Mouse (Mus musculus) CH12.LX (cell line): ENCODE measurements around the gene Usp7. TPM values are rescaled to one million over a fixed set of nuclear protein-coding genes. Genes with fewer than 3 reads are reported as not detected.

Source experiments
- DNase-seq: peaks from one replicate; pipeline ENCODE4 v3.0.0-alpha.2; 2013; ENCODE audit errors: extremely low read depth
- H3K27ac ChIP-seq: 2 replicates; pipeline ENCODE4 v1.5.1; 2012; ENCODE audit warnings: low read depth, mild to moderate bottlenecking, control low read depth, moderate library complexity; ENCODE audit not compliant: insufficient read depth
- H3K27me3 ChIP-seq: replicated peaks from 2 replicates; pipeline ENCODE3; 2012; ENCODE audit warnings: inconsistent platforms
- H3K36me3 ChIP-seq, 2 experiments: replicated peaks in 1 of 2; 2 replicates each; pipeline versions ENCODE3 to v1.6.1; 2012; ENCODE audit warnings: inconsistent platforms in 1 of 2, low read length in 1 of 2, mild to moderate bottlenecking in 1 of 2, mixed read lengths in 1 of 2, moderate library complexity in 1 of 2; ENCODE audit not compliant: control insufficient read depth in 1 of 2, insufficient read depth in 1 of 2
- H3K4me1 ChIP-seq, 2 experiments: 2 replicates each; pipeline ENCODE4 v1.6.1; 2012; ENCODE audit warnings: inconsistent platforms in 1 of 2, moderate library complexity in 1 of 2; ENCODE audit not compliant: insufficient read depth in 2 of 2, control insufficient read depth in 1 of 2
- H3K4me2 ChIP-seq: 2 replicates; pipeline ENCODE4 v1.6.1; 2012; ENCODE audit warnings: low read depth, mild to moderate bottlenecking, control low read depth; ENCODE audit not compliant: poor library complexity, insufficient read depth, severe bottlenecking
- H3K4me3 ChIP-seq, 3 experiments: fragments of 150-350 bp in 1 of 3; sonication (generic) in 1 of 3; replicated peaks in 1 of 3; 2 replicates each; pipeline versions ENCODE3 to v1.5.1; 2011 to 2012; ENCODE audit warnings: low read depth in 2 of 3, low read length in 2 of 3, mild to moderate bottlenecking in 2 of 3, moderate library complexity in 2 of 3, control low read depth in 1 of 3, improper control_type of control experiment in 1 of 3, inconsistent platforms in 1 of 3, mixed read lengths in 1 of 3; ENCODE audit not compliant: poor library complexity in 1 of 3
- H3K79me2 ChIP-seq: replicated peaks from 2 replicates; pipeline ENCODE4 v1.6.1; 2012; ENCODE audit warnings: mild to moderate bottlenecking, moderate library complexity; ENCODE audit not compliant: control insufficient read depth, poor library complexity, insufficient read depth, severe bottlenecking; ENCODE audit errors: extremely low read depth
- H3K9ac ChIP-seq: 2 replicates; pipeline ENCODE4 v1.6.1; 2012; ENCODE audit warnings: low read depth, mild to moderate bottlenecking, control low read depth, moderate library complexity; ENCODE audit not compliant: insufficient read depth
- H3K9me3 ChIP-seq: replicated peaks from 2 replicates; pipeline ENCODE3; 2012; ENCODE audit warnings: low read length, inconsistent platforms, mixed read lengths
- BHLHE40 ChIP-seq: IDR thresholded peaks from 2 replicates; pipeline ENCODE4 v1.6.1; 2011; ENCODE audit warnings: mild to moderate bottlenecking, low read depth, low read length, improper control_type of control experiment
- CHD1 ChIP-seq: IDR thresholded peaks from 2 replicates; pipeline ENCODE4 v1.6.1; 2012; ENCODE audit warnings: low read depth, low read length, improper control_type of control experiment, inconsistent platforms
- CHD2 ChIP-seq: IDR thresholded peaks from 2 replicates; pipeline ENCODE4 v1.6.1; 2011; ENCODE audit warnings: low read length, improper control_type of control experiment
- CTCF ChIP-seq, 2 experiments: IDR thresholded peaks in 1 of 2; conservative IDR thresholded peaks in 1 of 2; 2 replicates each; pipeline ENCODE4 v1.5.1; 2011 to 2012; ENCODE audit warnings: low read depth in 2 of 2, low read length in 2 of 2, improper control_type of control experiment in 1 of 2, inconsistent platforms in 1 of 2, mild to moderate bottlenecking in 1 of 2, moderate library complexity in 1 of 2
- ELF1 ChIP-seq: IDR thresholded peaks from 2 replicates; pipeline ENCODE4 v1.6.1; 2014; ENCODE audit warnings: low read depth, mild to moderate bottlenecking, inconsistent platforms, low read length, improper control_type of control experiment
- EP300 ChIP-seq: IDR thresholded peaks from 2 replicates; pipeline ENCODE4 v1.6.1; 2011; ENCODE audit warnings: low read length, improper control_type of control experiment
- ETS1 ChIP-seq: conservative IDR thresholded peaks from 2 replicates; pipeline ENCODE4 v1.6.1; 2012; ENCODE audit warnings: low read depth, mild to moderate bottlenecking, inconsistent platforms, low read length, improper control_type of control experiment, moderate library complexity
- GABPA ChIP-seq: IDR thresholded peaks from 2 replicates; pipeline ENCODE4 v1.6.1; 2012; ENCODE audit warnings: low read depth, low read length, improper control_type of control experiment, inconsistent platforms; ENCODE audit not compliant: insufficient replicate concordance
- HCFC1 ChIP-seq: IDR thresholded peaks from 2 replicates; pipeline ENCODE4 v1.6.1; 2012; ENCODE audit warnings: low read depth, mild to moderate bottlenecking, inconsistent platforms, low read length, improper control_type of control experiment
- IRF4 ChIP-seq: IDR thresholded peaks from 2 replicates; pipeline ENCODE4 v1.6.1; 2014; ENCODE audit warnings: low read depth, mild to moderate bottlenecking, inconsistent platforms, low read length, improper control_type of control experiment
- JUND ChIP-seq: conservative IDR thresholded peaks from 2 replicates; pipeline ENCODE4 v1.6.1; 2011; ENCODE audit warnings: low read depth, low read length, improper control_type of control experiment
- KAT2A ChIP-seq: IDR thresholded peaks from 2 replicates; pipeline ENCODE4 v1.6.1; 2012; ENCODE audit warnings: low read length, improper control_type of control experiment, inconsistent platforms; ENCODE audit not compliant: insufficient replicate concordance
- MAFK ChIP-seq: IDR thresholded peaks from 2 replicates; pipeline ENCODE4 v1.6.1; 2011; ENCODE audit warnings: low read length, improper control_type of control experiment; ENCODE audit not compliant: insufficient replicate concordance
- MAX ChIP-seq: IDR thresholded peaks from 2 replicates; pipeline ENCODE4 v1.6.1; 2011; ENCODE audit warnings: low read length, improper control_type of control experiment
- MAZ ChIP-seq: IDR thresholded peaks from 2 replicates; pipeline ENCODE4 v1.6.1; 2012; ENCODE audit warnings: low read depth, mild to moderate bottlenecking, inconsistent platforms, low read length, improper control_type of control experiment, moderate library complexity
- MXI1 ChIP-seq: IDR thresholded peaks from 2 replicates; pipeline ENCODE4 v1.6.1; 2011; ENCODE audit warnings: mild to moderate bottlenecking, low read depth, low read length, improper control_type of control experiment
- NELFE ChIP-seq: IDR thresholded peaks from 2 replicates; pipeline ENCODE4 v1.6.1; 2011; ENCODE audit warnings: low read depth, low read length, improper control_type of control experiment
- NRF1 ChIP-seq: IDR thresholded peaks from 2 replicates; pipeline ENCODE4 v1.6.1; 2014; ENCODE audit warnings: low read depth, mild to moderate bottlenecking, inconsistent platforms, low read length, improper control_type of control experiment, moderate library complexity
- PAX5 ChIP-seq: IDR thresholded peaks from 2 replicates; pipeline ENCODE4 v1.6.1; 2012; ENCODE audit warnings: low read length, inconsistent platforms, mixed read lengths
- POLR2A ChIP-seq: IDR thresholded peaks from 2 replicates; pipeline ENCODE4 v1.6.1; 2011; ENCODE audit warnings: low read depth, mild to moderate bottlenecking, improper control_type of control experiment, low read length
- POLR2AphosphoS2 ChIP-seq: IDR thresholded peaks from 2 replicates; pipeline ENCODE4 v1.6.1; 2011; ENCODE audit warnings: low read depth, low read length, improper control_type of control experiment
- RAD21 ChIP-seq: IDR thresholded peaks from 2 replicates; pipeline ENCODE4 v1.6.1; 2011; ENCODE audit warnings: low read depth, mild to moderate bottlenecking, low read length, improper control_type of control experiment, moderate library complexity
- RCOR1 ChIP-seq: conservative IDR thresholded peaks from 2 replicates; pipeline ENCODE4 v1.6.1; 2012; ENCODE audit warnings: low read depth, mild to moderate bottlenecking, inconsistent platforms, low read length, improper control_type of control experiment
- SIN3A ChIP-seq: IDR thresholded peaks from 2 replicates; pipeline ENCODE4 v1.6.1; 2012; ENCODE audit warnings: low read length, improper control_type of control experiment, inconsistent platforms
- SMC3 ChIP-seq: IDR thresholded peaks from 2 replicates; pipeline ENCODE4 v1.6.1; 2011; ENCODE audit warnings: low read depth, low read length, improper control_type of control experiment
- TBP ChIP-seq: conservative IDR thresholded peaks from 2 replicates; pipeline ENCODE4 v1.6.1; 2011; ENCODE audit warnings: low read depth, low read length, improper control_type of control experiment
- UBTF ChIP-seq: IDR thresholded peaks from 2 replicates; pipeline ENCODE4 v1.6.1; 2012; ENCODE audit warnings: low read depth, mild to moderate bottlenecking, inconsistent platforms, low read length, improper control_type of control experiment, moderate library complexity
- USF1 ChIP-seq: IDR thresholded peaks from 2 replicates; pipeline ENCODE4 v1.6.1; 2014; ENCODE audit warnings: low read depth, mild to moderate bottlenecking, inconsistent platforms, low read length, improper control_type of control experiment
- ZC3H11A ChIP-seq: IDR thresholded peaks from 2 replicates; pipeline ENCODE4 v1.6.1; 2012; ENCODE audit warnings: low read depth, mild to moderate bottlenecking, inconsistent platforms, low read length, improper control_type of control experiment
- ZKSCAN1 ChIP-seq: IDR thresholded peaks from 2 replicates; pipeline ENCODE4 v1.6.1; 2012; ENCODE audit warnings: low read depth, inconsistent platforms, low read length, improper control_type of control experiment, borderline replicate concordance
- ZMIZ1 ChIP-seq: IDR thresholded peaks from 2 replicates; pipeline ENCODE4 v1.6.1; 2012; ENCODE audit warnings: low read depth, mild to moderate bottlenecking, inconsistent platforms, low read length, improper control_type of control experiment
- ZNF384 ChIP-seq: IDR thresholded peaks from 2 replicates; pipeline ENCODE4 v1.6.1; 2012; ENCODE audit warnings: low read depth, low read length, improper control_type of control experiment, inconsistent platforms
- dilution Hi-C: fragments of 300-500 bp; cut with MboI; formaldehyde crosslinking; loops from 2 replicates; pipeline ENCODE4 v1.14.3; 2020; ENCODE audit warnings: low sequenced_read_pairs; ENCODE audit not compliant: extremely low pct_unique_long_range_greater_than_20kb, extremely low pct_ligation_motif_present
- in situ Hi-C: fragments of 300-500 bp; cut with MboI; formaldehyde crosslinking; loops from 3 replicates; pipeline ENCODE4 v1.14.3; 2019; ENCODE audit warnings: low sequenced_read_pairs, low pct_ligation_motif_present, low pct_unique_long_range_greater_than_20kb, mixed read lengths
- polyA plus RNA-seq: library from polyadenylated mRNA; unstranded; fragments of >175 nt; gene quantifications from 2 replicates; pipeline ENCODE4 v1.2.1, GENCODE M21; 2012; ENCODE audit warnings: low read depth; ENCODE audit not compliant: insufficient read length
- total RNA-seq, 2 experiments: library from RNA; depleted of rRNA; stranded (reverse); fragments of 300-350 nt in 1 of 2; fragments of >200 nt in 1 of 2; gene quantifications; 2 replicates each; pipeline ENCODE4 v1.2.3; 2012 to 2014

Gene Usp7
- total and polyA plus RNA-seq, 3 experiments, result 113 to 169 (median 143) TPM

DNA sequence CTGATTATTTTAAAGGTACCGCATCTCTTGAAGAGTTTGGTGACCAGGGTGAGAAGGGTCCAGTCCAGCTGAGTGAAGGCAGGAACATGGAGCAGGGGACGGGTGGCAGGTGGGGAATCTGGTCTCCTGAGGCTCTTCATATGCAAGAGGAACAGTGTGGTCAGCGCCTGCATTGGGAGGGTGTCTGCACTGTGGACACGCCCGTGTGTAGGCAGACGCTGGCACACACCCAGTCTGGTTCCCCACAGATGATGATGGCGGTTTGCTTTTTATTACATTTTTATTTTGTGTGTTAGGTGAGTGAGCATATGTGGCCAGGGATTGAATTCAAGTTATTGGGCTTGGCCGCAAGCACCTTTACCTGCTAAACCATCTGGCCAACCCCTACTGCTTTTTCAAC, 116.5 kb downstream of the Usp7 start:
- H3K36me3 ChIP-seq, result peaks cover 0 to 1% of the 10 kb centered on the region in 2 experiments
- H3K27ac ChIP-seq, result no peak overlapping the region
- TF ChIP-seq CHD2 (no peak), KAT2A (no peak), BHLHE40 (no peak), SIN3A (no peak), MAX (no peak), CTCF (conservative IDR thresholded peaks at IDR 0.05 in 1 of 2, IDR thresholded peaks at IDR 0.05 in 1 of 2; ENCODE audit: low read depth in 2 of 2, low read length in 2 of 2) (no peak), ETS1 (no peak), ZC3H11A (no peak), NRF1 (no peak), MAZ (no peak), NELFE (no peak)
- H3K4me3 ChIP-seq, result no peak overlapping the region
- peaks cover 15% of the 10 kb centered on the region for H3K27me3 ChIP-seq
- in situ Hi-C loops (loop anchor here (5.0 kb wide), 2 partner anchors 33 to 183 kb away; no protein-coding TSS in a partner anchor), dilution Hi-C loops (no loop called here)
- no peaks in the 10 kb centered on the region for H3K79me2 ChIP-seq
- no peak overlapping the region for H3K4me2 ChIP-seq
- no peaks in the 10 kb centered on the region for H3K9me3 ChIP-seq
- peaks cover 8 to 32% of the 10 kb centered on the region in 2 experiments for H3K4me1 ChIP-seq
- DNase-seq, result no peak
- no peak overlapping the region for H3K9ac ChIP-seq

DNA sequence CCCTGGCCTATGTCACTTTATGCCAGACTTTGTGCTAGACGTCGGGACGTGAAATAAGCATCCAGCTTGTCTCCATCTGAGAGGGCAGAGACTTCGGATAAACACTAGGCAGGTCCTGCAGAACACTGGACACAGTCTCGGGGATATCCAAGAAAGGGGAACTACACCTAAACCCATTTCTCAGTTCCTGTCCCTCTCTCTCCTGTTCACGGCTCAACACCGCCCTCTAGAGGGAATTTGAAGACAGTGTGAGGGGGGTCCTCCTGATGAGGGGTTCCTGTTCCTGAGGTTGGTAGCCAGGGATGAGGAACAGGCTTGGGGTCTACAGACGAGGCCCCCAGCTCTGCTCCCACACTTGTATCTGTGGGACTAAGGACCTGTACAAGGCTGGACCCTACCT, 117.9 kb downstream of the Usp7 start:
- DNase-seq, result peak; percentile 94
- H3K9me3 ChIP-seq, result no peaks in the 10 kb centered on the region
- peak overlapping the region in 1 of 3 experiments; percentile 9 for H3K4me3 ChIP-seq
- peaks cover 15% of the 10 kb centered on the region for H3K27me3 ChIP-seq
- no peak overlapping the region for H3K27ac ChIP-seq
- peaks cover under 1 to 8% of the 10 kb centered on the region in 2 experiments for H3K36me3 ChIP-seq
- H3K9ac ChIP-seq, result no peak overlapping the region
- in situ Hi-C loops (loop anchor here (5.0 kb wide), 1 partner anchor 262 kb away; no protein-coding TSS in a partner anchor), dilution Hi-C loops (no loop called here)
- no peaks in the 10 kb centered on the region for H3K79me2 ChIP-seq
- H3K4me1 ChIP-seq, result peaks cover 14 to 46% of the 10 kb centered on the region in 2 experiments
- peak overlapping the region; percentile 59 for H3K4me2 ChIP-seq
- TF ChIP-seq RAD21, result no peak; the same call in none of the 2 replicates
- no peak for TF ChIP-seq RCOR1
- TF ChIP-seq MXI1, result no peak
- 0 out of 2 replicates have a peak, but pooled peaks have one; percentile 54 for TF ChIP-seq SIN3A
- TF ChIP-seq EP300, result peak; percentile 97
- TF ChIP-seq CHD1, result no peak
- no peak for TF ChIP-seq JUND
- TF ChIP-seq ZNF384, result no peak
- no peak for TF ChIP-seq POLR2AphosphoS2
- TF ChIP-seq SMC3, result peak; percentile 96
- peak; percentile 41; the same call in 1 of the 2 replicates for TF ChIP-seq ZC3H11A
- no peak for TF ChIP-seq USF1
- TF ChIP-seq TBP, result no peak
- TF ChIP-seq MAFK, result no peak
- TF ChIP-seq UBTF, result no peak
- TF ChIP-seq GABPA, result no peak
- no peak for TF ChIP-seq PAX5
- TF ChIP-seq MAX, result no peak
- no peak for TF ChIP-seq ZMIZ1
- TF ChIP-seq MAZ, result peak; percentile 98
- TF ChIP-seq BHLHE40, result 0 out of 2 replicates have a peak, but pooled peaks have one; percentile 25
- no peak for TF ChIP-seq CHD2
- peak; percentile 66 for TF ChIP-seq ELF1
- no peak for TF ChIP-seq KAT2A
- TF ChIP-seq ETS1, result no peak
- TF ChIP-seq HCFC1, result no peak; the same call in 1 of the 2 replicates
- no peak for TF ChIP-seq POLR2A
- peak; percentile 99 for TF ChIP-seq IRF4
- peak; percentile 94 to 99 for TF ChIP-seq CTCF (conservative IDR thresholded peaks at IDR 0.05 in 1 of 2, IDR thresholded peaks at IDR 0.05 in 1 of 2; ENCODE audit: low read depth in 2 of 2, low read length in 2 of 2)
- no peak for TF ChIP-seq ZKSCAN1
